Mouse (Mus musculus) CH12.LX (cell line): ENCODE measurements at regions not wholly inside any gene's neighbourhood (a gene's known extent, or its start where the extent isn't known, plus 50 kb on each side); places are given as distances from the start of the nearest gene placed in this dataset.

ENCODE experiments used
- CTCF ChIP-seq, 2 experiments: IDR thresholded peaks in 1 of 2; conservative IDR thresholded peaks in 1 of 2; 2 replicates each; pipeline ENCODE4 v1.5.1; 2011 to 2012; ENCODE audit warnings: low read depth in 2 of 2, low read length in 2 of 2, improper control_type of control experiment in 1 of 2, inconsistent platforms in 1 of 2, mild to moderate bottlenecking in 1 of 2, moderate library complexity in 1 of 2
- E2F4 ChIP-seq: IDR thresholded peaks from 2 replicates; pipeline ENCODE4 v1.6.1; 2011; ENCODE audit warnings: low read depth, low read length, improper control_type of control experiment; ENCODE audit not compliant: insufficient replicate concordance
- MAZ ChIP-seq: IDR thresholded peaks from 2 replicates; pipeline ENCODE4 v1.6.1; 2012; ENCODE audit warnings: low read depth, mild to moderate bottlenecking, inconsistent platforms, low read length, improper control_type of control experiment, moderate library complexity
- MXI1 ChIP-seq: IDR thresholded peaks from 2 replicates; pipeline ENCODE4 v1.6.1; 2011; ENCODE audit warnings: mild to moderate bottlenecking, low read depth, low read length, improper control_type of control experiment
- MYC ChIP-seq: IDR thresholded peaks from 2 replicates; pipeline ENCODE4 v1.6.1; 2011; ENCODE audit warnings: low read depth, mild to moderate bottlenecking, improper control_type of control experiment, low read length
- PAX5 ChIP-seq: IDR thresholded peaks from 2 replicates; pipeline ENCODE4 v1.6.1; 2012; ENCODE audit warnings: low read length, inconsistent platforms, mixed read lengths
- POLR2A ChIP-seq: IDR thresholded peaks from 2 replicates; pipeline ENCODE4 v1.6.1; 2011; ENCODE audit warnings: low read depth, mild to moderate bottlenecking, improper control_type of control experiment, low read length
- POLR2AphosphoS2 ChIP-seq: IDR thresholded peaks from 2 replicates; pipeline ENCODE4 v1.6.1; 2011; ENCODE audit warnings: low read depth, low read length, improper control_type of control experiment
- SMC3 ChIP-seq: IDR thresholded peaks from 2 replicates; pipeline ENCODE4 v1.6.1; 2011; ENCODE audit warnings: low read depth, low read length, improper control_type of control experiment
- TCF12 ChIP-seq: IDR thresholded peaks from 2 replicates; pipeline ENCODE4 v1.6.1; 2014; ENCODE audit warnings: low read depth, mild to moderate bottlenecking, inconsistent platforms, low read length, improper control_type of control experiment
- USF1 ChIP-seq: IDR thresholded peaks from 2 replicates; pipeline ENCODE4 v1.6.1; 2014; ENCODE audit warnings: low read depth, mild to moderate bottlenecking, inconsistent platforms, low read length, improper control_type of control experiment

- TF ChIP-seq MXI1 (no peak), POLR2A (no peak), CTCF (conservative IDR thresholded peaks at IDR 0.05 in 1 of 2, IDR thresholded peaks at IDR 0.05 in 1 of 2; ENCODE audit: low read depth in 2 of 2, low read length in 2 of 2) (no peak), POLR2AphosphoS2 (no peak), PAX5 (no peak), MYC (no peak), TCF12 (no peak), E2F4 (no peak), SMC3 (no peak), USF1 (no peak), MAZ (no peak)
These were observed 80.8 kb upstream of the Gm47985 start for GRCm38 (mm10) chr1:151101516-151101915.
